Mouse (Mus musculus) heart, postnatal 14 days (tissue): Measurements from ENCODE around the gene Syt1. TPM values are rescaled to one million over a fixed set of nuclear protein-coding genes. Genes with fewer than 3 reads are reported as not detected.

ENCODE experiments used
- DNase-seq, 2 experiments: peaks; one replicate each; pipeline ENCODE4 v3.0.0; 2021 to 2022
- intact Hi-C: fragments of 180-260 bp; cut with DNase I; formaldehyde crosslinking; loops from one replicate; pipeline ENCODE4 v1.15.1; 2025
- total RNA-seq, 2 experiments: library from RNA; stranded (reverse); gene quantifications; 2 replicates each; pipeline ENCODE4 v1.2.3; 2021

The Syt1 gene
- total RNA-seq, 2 experiments from 2014 or later, result 0.12 TPM

DNA sequence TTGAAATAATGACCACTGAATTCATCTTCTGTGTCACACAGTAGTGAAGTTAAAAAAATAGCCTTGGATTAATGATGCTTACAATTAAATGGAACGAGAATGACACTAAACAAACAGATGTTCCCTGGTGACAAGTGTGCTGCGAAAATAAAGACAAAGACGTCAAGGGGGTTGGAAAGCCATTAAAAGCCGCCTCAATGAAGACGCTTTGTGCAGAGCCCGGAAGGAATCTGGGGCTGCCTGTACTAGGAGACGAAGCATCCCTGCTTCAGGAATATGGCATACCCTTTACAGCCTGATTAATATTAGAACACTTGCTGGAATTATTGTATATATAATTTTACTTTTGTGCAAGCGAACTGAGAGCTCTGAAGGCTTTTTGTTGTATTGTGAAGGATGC lies 234.0 kb downstream of the Syt1 start:
- intact Hi-C loops, result no loop called here
- DNase-seq, result no peak

GRCm38 (mm10) chr10:108771081-108771480 lies 239.7 kb downstream of the Syt1 start:
- no peak for DNase-seq
- intact Hi-C loops, result no loop called here

- intact Hi-C loops, result no loop called here
- no peak for DNase-seq
Measured at GRCm38 (mm10) chr10:108765564-108765963, 245.2 kb downstream of the Syt1 start.

DNA sequence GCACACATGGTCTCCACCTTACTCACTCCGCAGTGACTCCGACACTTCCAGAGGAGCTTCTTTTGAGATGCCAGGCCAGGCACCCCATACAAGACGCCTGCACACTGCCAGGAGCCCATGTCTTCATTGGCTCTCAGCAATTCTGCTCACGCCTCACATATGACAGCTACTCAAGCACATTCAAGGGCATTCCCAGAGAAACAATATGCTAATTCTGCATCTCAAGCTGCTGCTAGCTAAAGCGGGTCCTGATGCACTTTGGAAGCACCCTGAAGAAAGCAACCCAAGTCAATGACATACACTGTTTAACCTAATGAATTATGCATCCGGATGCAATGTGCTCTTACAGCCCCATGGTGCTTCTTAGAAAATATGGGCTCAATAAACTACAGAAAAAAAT lies 247.1 kb downstream of the Syt1 start:
- no peak for DNase-seq
- intact Hi-C loops, result no loop called here

DNA sequence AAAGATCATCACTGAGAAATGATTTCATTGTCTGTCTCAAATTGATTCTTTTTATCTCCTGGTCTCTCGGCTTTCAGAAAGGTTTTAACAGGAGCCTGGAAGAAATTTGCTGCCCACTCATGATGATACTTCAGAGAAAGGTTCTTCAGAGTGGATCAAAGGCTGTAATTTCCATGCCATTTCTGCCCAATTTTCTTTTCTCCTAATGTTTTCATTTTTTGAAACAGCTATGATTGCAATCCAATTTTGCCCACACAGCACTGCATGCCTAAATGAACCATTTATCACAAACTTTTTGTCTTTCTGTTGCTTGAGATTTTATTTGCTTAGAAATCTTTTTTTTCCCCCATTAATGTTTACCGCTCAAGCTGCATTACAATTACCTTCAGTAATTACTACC lies 257.5 kb downstream of the Syt1 start:
- intact Hi-C loops, result no loop called here
- no peak for DNase-seq

DNA sequence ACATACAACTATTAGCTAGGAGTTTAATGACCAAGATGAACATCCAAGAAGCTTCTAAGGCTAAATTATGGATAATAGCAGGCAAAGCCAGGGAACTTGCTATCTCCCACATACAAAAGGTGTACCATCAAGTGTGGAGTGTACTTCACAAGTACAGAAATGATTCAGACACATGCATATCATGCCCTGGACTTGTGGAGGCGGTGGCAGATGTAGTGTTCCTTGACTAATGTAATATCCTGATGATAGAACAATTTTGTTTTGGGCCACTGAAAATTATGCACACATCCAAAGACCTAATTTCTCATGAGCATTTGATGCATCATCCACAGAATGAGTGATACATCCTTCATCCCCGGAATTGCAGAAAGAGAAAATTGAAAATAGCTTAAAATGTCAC lies 267.0 kb downstream of the Syt1 start:
- intact Hi-C loops, result no loop called here
- no peak for DNase-seq

- intact Hi-C loops, result loop anchor here (5.0 to 10.0 kb wide), 3 partner anchors 763 to 1121 kb away; no protein-coding TSS in a partner anchor
- DNase-seq, result peak in 1 of 2 experiments; percentile 8
Measured at GRCm38 (mm10) chr10:108733982-108734381, 276.8 kb downstream of the Syt1 start.

GRCm38 (mm10) chr10:108728961-108729360 lies 281.8 kb downstream of the Syt1 start:
- intact Hi-C loops, result no loop called here

DNA sequence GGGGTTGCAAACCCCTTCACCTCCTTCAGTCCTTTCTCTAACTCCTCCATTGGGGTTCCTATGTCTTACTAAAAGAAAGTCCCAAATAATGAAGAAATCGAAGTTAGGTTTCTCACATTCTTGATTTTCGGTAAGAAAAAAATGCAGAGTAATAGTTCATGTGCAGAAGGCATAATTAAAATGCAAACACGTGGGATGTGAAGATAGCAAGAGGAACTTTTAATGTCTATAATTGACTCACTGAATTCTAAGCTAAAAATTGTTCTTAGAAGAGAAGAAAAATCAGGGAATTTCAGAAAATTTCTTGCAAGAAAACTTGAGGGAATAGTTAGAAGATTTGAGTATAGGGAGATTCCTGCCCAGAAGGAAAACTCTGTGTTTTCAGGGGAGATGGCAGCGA lies 284.4 kb downstream of the Syt1 start:
- no peak for DNase-seq
- intact Hi-C loops, result no loop called here

More at GRCm38 (mm10) chr10:108728961-108729360, 281.8 kb downstream of the Syt1 start:
- DNase-seq, result no peak

DNA sequence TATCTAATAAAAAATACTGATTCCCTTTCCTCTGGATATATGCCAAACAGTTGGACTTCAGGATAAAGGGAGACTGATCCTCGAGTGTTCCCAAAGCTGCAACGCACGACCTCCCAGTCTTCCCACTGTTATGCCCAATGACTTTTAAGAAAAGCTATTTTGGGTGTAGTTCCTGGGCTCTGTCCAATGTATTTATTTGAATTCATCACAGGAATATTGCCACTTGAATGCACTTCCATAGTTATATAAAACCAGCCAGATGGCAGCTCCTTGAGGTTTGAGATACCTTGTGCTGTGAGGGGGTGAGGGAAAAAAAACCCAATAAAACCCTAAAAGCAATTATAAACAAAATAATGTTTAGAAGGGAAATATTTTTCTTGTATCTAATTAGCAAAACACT lies 285.9 kb downstream of the Syt1 start:
- intact Hi-C loops, result no loop called here
- DNase-seq, result no peak

- no peak for DNase-seq
- intact Hi-C loops, result no loop called here
Measured at GRCm38 (mm10) chr10:108710514-108710913, 300.3 kb downstream of the Syt1 start.

GRCm38 (mm10) chr10:108705658-108706057 lies 305.1 kb downstream of the Syt1 start:
- no peak for DNase-seq
- intact Hi-C loops, result no loop called here

GRCm38 (mm10) chr10:108701361-108702128 lies 309.2 kb downstream of the Syt1 start:
- DNase-seq, result no peak
- intact Hi-C loops, result no loop called here

DNA sequence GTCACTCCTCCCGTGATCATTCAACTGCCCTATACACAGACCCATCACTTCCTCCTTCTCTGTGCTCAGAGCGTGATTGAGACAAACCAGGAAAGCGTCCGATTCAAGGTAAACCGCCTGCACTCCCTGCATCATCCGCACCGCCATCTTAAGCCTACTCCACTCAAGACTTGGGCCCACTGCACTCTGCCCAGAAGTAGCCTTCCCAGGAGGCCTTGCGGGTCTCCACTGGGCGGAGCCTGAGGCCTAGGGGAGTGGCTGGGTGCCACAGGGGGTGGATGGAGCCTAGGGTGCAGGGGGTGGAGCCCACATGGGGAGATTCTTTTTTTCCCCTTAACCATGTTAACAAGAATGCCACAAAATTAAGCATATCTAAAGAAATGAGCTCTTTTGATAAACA lies 310.8 kb downstream of the Syt1 start, which contains the start of gene Gm5136:
Gene Gm5136, minus strand, starts transcription at position 215 of the 400 bp plus-strand sequence.
- intact Hi-C loops, result no loop called here
- DNase-seq, result no peak

GRCm38 (mm10) chr10:108697062-108697461 lies 313.7 kb downstream of the Syt1 start:
- DNase-seq, result no peak
- intact Hi-C loops, result no loop called here

- DNase-seq, result no peak
- intact Hi-C loops, result no loop called here
Measured at GRCm38 (mm10) chr10:108690954-108691353, 319.8 kb downstream of the Syt1 start.

- intact Hi-C loops, result no loop called here
- DNase-seq, result no peak
Measured at GRCm38 (mm10) chr10:108686696-108687095, 324.1 kb downstream of the Syt1 start.

GRCm38 (mm10) chr10:108679675-108680390 lies 330.9 kb downstream of the Syt1 start:
- intact Hi-C loops, result no loop called here
- DNase-seq, result no peak

DNA sequence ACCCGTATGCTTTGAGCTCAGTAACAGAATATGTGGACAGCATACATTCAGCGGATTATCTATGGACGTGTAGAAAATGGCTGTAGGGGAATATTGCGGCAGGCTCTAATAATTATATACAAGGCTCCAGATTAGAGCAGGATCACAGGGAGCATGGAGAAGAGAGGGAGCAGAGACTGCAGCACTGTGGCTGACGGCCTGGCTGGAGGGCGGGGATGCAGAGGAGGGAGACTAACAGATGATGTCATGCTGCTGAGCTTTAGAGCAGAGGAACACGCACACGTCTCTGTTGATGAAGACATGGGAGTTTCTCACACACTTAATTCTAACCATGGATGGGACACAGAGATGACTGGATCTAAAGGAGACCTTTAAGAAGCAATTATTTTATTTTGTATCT lies 333.7 kb downstream of the Syt1 start:
- intact Hi-C loops, result no loop called here
- no peak for DNase-seq

DNA sequence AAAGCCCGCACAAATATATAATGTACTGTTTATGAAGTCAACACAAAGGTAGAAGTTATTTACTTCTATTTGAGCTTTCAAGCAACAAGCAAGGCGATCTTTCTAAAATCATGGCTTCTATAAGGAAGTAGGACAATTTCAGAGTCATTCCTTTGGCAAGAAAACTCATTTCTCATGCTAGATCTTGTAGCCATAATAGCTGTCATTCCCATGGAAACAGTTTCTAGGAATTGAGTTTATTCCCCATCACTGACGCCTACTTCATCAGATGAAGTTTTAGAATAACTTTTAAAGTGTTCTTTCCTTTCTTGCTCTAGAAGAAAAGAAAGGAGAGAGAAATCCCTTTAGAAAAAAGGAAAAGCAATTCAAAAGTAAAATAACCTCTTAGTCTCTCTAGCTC lies 341.8 kb downstream of the Syt1 start:
- intact Hi-C loops, result no loop called here

DNA sequence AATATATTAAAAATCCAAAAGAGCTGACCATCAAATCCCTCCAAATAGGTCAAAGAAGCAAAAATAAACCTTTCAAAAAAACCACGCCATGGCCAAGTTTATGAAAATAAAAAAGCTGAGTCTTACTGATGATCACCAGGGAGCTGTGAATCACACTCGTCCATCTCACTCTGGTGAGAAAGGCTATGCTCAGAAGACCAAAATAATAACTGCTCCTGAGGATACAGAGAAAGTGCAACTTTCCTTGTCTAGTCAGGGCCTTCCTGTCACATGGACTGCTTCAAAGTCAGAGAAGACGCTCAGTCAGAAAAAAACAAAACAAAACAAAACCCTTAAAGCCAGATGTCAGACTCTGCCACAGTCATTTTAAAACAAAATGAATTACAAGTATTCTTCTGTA lies 350.5 kb downstream of the Syt1 start:
- intact Hi-C loops, result no loop called here
- no peak for DNase-seq

More for the DNA sequence above, 341.8 kb downstream of the Syt1 start:
- no peak for DNase-seq

DNA sequence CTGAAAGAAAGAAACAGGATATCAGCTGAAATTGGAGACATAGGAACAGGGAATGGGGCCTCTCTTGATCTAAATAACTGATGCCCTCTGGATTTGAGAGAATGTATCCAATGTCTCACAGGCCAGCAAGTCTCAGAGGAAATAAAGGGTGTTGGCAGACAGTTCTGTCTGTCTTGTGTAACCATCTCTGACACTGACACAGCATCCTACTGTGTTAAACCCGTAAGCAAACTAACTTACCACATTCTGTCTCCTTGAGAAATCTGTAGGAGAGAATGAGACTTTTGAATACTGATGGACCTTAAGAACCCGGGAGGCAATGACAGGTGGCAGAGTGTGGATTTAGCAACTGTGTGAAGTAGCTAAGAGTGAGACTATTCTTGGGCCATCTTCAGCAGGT lies 352.5 kb downstream of the Syt1 start:
- intact Hi-C loops, result no loop called here
- no peak for DNase-seq
